Mouse (Mus musculus): ENCODE measurements around the gene Lgals12. TPM values are rescaled to one million over a fixed set of nuclear protein-coding genes. Genes with fewer than 3 reads are reported as not detected.

The Lgals12 gene
- polyA plus RNA-seq, 1 experiment from 2014 or later: 0.17 TPM

DNA sequence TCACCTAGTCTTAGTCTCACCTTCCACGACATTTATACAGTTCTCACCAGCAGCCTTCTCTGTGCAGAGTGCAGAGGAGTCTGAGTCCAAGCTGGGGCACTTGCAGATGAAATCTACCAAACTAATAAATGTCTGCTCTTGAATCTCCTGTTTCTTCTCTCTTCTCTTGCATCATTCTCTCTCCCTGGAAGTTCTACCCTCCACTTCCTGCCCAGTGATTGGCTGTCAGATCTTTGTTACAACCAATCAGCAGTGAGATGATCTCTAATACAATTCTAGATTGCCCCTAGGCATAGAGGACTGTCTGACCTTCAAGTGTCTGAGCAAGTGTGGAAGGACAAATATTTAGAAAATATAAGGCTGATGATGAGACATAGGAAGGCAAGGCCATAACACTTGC, 30.8 kb downstream of the Lgals12 start:
- Histone ChIP-seq H3K9ac (no peak overlapping the region), H3K27me3 (no peaks in the 10 kb centered on the region), H3K27ac (no peak overlapping the region), H3K9me3 (no peaks in the 10 kb centered on the region), H3K4me1 (replicated peaks) (no peaks in the 10 kb centered on the region), H3K4me2 (no peak overlapping the region), H3K4me3 (no peak overlapping the region), H3K36me3 (no peaks in the 10 kb centered on the region)
- 100% methylated on average over 1 of the region's 1 CpGs for WGBS
- no peak for ATAC-seq (ENCODE audit: low FRiP score)

DNA sequence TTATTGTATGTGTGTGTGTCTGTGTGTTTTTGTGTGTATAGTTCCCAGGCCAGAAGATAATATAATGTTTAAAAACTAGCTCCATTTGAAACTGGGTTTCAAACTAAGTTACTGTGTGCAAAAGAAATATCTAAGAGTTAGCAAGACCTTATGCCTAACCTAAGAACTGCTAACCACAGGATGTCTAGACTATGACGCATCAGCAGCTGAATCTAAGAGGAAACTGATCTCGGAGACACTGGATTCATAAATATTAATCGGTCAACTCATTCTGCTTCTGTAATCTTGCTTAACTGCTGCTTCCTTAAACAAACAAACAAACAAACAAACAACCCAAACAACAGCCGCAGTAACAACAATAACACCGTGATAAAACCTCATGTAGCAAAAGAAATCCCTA, 37.3 kb downstream of the Lgals12 start:
- WGBS: 86% methylated on average over 5 of the region's 5 CpGs
- Histone ChIP-seq H3K9me3 (no peaks in the 10 kb centered on the region), H3K27ac (no peak overlapping the region), H3K4me1 (replicated peaks) (0 out of 2 replicates have a peak, but pooled peaks cover 2% of the 10 kb centered on the region), H3K27me3 (no peaks in the 10 kb centered on the region), H3K4me2 (no peak overlapping the region), H3K9ac (no peak overlapping the region), H3K36me3 (no peaks in the 10 kb centered on the region), H3K4me3 (no peak overlapping the region)
- ATAC-seq (ENCODE audit: low FRiP score): no peak

DNA sequence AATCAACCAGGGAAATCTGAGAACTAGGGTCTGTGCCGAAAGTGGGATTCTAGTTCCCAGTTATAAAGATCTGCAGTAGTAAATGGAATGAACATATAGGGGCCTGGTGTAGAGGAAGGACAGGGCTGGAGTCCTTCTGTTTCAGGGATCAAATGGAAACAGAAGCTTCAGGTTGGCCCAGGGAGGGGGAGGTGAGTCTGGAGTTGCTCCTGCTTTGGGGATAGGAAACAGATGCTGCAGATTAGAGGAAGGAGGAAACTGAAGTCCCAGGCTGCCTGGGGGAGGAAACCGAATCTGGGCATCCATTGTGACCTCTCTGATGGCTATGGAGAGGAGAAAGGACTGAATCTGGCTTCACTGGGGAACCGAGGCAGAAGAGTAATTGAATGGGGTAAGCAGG, 38.6 kb downstream of the Lgals12 start:
- WGBS: 72% methylated on average over 3 of the region's 3 CpGs
- Histone ChIP-seq H3K9ac (no peak overlapping the region), H3K4me3 (no peak overlapping the region), H3K9me3 (no peaks in the 10 kb centered on the region), H3K27me3 (no peaks in the 10 kb centered on the region), H3K36me3 (no peaks in the 10 kb centered on the region), H3K27ac (no peak overlapping the region), H3K4me1 (replicated peaks) (0 out of 2 replicates have a peak, but pooled peaks cover 2% of the 10 kb centered on the region), H3K4me2 (no peak overlapping the region)
- no peak for ATAC-seq (ENCODE audit: low FRiP score)

DNA sequence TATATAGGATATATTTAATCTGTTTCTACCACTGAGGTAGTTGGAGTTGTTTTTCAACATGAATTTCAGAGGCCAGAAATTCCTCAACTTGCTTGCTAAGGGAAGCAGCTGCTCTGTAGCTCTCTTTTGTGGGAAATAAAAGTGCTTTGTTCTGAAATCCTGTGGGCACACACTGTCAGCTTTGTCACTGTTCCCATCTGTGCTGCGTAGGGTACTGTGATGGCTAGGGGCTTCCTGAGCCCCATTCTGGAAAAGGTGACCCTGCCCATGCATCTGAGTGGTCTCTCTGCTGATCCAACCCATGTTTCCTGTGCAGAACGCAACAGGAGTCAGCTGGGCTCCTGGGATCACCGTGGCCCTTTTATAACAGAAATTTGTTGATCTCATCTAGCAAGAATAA, 40.2 kb downstream of the Lgals12 start:
- H3K4me2 ChIP-seq: no peak overlapping the region
- no peak for ATAC-seq (ENCODE audit: low FRiP score)
- H3K27ac ChIP-seq: no peak overlapping the region
- no peak overlapping the region for H3K4me3 ChIP-seq
- no peak overlapping the region for H3K9ac ChIP-seq
- WGBS: 65% methylated on average over 3 of the region's 3 CpGs
- no peaks in the 10 kb centered on the region for H3K9me3 ChIP-seq
- 0 out of 2 replicates have a peak, but pooled peaks cover 2% of the 10 kb centered on the region for H3K4me1 ChIP-seq (replicated peaks)
- H3K27me3 ChIP-seq: no peaks in the 10 kb centered on the region
- H3K36me3 ChIP-seq: no peaks in the 10 kb centered on the region

DNA sequence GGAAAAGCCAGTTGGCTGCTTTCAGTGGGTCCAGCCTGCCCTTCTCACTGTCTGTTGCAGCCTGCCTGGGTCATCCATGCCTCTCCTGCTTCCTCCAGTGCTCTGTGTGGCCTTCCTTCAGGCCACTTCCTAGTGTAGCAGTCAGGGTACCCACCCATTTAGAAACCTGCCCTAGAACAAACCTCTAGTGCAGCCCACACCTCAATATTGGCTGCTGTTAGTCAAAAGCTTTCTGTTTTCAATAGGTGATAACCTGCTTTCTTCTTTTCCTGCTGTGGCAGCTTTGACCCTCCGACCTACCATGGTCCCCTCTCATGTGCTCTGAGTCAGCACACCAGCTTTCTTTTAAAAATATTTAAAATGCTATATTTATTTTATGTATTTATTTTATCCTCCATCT, 42.5 kb downstream of the Lgals12 start:
- H3K4me3 ChIP-seq: no peak overlapping the region
- 0 out of 2 replicates have a peak, but pooled peaks cover 2% of the 10 kb centered on the region for H3K4me1 ChIP-seq (replicated peaks)
- no peak overlapping the region for H3K4me2 ChIP-seq
- no peaks in the 10 kb centered on the region for H3K9me3 ChIP-seq
- H3K9ac ChIP-seq: no peak overlapping the region
- no peak overlapping the region for H3K27ac ChIP-seq
- H3K27me3 ChIP-seq: no peaks in the 10 kb centered on the region
- no peaks in the 10 kb centered on the region for H3K36me3 ChIP-seq
- ATAC-seq (ENCODE audit: low FRiP score): no peak
- WGBS: 81% methylated on average over 1 of the region's 1 CpGs

DNA sequence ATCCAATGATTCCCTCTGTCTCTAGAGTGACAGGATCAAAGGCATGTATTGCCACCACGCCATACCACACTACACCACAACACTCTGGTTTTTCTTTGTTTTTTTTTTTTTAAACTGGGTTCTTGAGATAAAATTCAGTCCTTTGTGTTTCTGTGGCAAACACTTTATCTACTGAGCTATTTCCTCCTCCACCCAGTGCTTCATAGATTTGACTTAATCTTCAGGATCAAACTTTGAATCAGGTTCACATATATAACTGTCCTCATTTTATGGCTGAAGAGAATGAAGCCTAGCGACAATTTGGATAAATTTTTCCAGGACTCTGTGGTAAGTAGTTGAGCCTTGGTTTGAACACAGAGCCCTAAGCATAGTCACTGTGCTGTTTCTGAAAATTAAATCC, 43.3 kb downstream of the Lgals12 start:
- H3K27me3 ChIP-seq: no peaks in the 10 kb centered on the region
- H3K9ac ChIP-seq: no peak overlapping the region
- H3K9me3 ChIP-seq: no peaks in the 10 kb centered on the region
- H3K27ac ChIP-seq: no peak overlapping the region
- WGBS: 91% methylated on average over 2 of the region's 2 CpGs
- H3K4me1 ChIP-seq (replicated peaks): 0 out of 2 replicates have a peak, but pooled peaks cover 2% of the 10 kb centered on the region
- no peak overlapping the region for H3K4me3 ChIP-seq
- H3K4me2 ChIP-seq: no peak overlapping the region
- no peaks in the 10 kb centered on the region for H3K36me3 ChIP-seq
- ATAC-seq (ENCODE audit: low FRiP score): no peak

DNA sequence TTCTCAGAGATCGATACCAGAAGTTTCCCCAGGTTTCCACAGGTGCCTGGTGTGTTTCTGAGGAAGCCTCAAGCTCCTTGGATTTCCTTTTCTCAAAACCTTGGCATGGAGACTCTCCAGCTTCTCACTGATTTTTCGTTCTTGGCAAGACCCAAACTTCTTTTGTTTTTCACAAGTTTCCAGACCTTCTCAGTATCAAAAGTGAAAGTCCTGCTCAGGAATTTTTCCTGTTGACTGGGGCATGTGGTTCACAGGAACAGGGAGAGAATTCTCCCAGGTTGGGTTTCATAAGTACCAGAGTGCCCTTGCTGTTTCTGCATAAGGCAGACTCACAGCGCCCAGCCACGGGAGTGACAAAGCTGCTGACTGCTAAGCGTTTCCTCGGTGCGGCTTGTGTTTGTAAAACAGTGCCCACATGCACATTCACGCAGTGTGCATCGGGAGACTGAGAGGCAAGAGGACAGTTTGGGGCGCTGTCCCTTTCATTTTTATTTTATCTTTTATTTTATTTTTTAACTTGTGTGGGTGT, 44.3 kb downstream of the Lgals12 start:
- no peak for ATAC-seq (ENCODE audit: low FRiP score)
- no peak overlapping the region for H3K9ac ChIP-seq
- no peak overlapping the region for H3K4me3 ChIP-seq

DNA sequence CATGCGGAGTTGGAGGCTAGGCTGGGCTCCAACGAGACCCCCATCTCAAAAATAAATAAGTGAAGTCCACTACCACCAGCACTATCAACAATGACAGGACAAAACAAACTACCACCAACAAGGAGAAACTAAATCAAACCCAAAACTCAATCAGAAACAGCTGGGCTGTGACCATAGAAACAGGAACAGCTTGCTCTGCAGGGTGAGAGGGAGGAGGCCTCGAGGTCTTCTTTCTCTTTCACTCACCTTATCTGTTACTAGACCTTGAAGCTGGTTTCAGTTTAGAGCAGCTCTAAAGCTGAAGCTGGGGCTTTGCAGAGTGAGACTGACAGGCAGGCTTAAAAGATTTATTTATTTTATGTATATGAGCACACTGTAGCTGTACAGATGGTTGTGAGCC, 45.5 kb downstream of the Lgals12 start:
- H3K27ac ChIP-seq: no peak overlapping the region
- ATAC-seq (ENCODE audit: low FRiP score): no peak
- no peaks in the 10 kb centered on the region for H3K36me3 ChIP-seq
- H3K27me3 ChIP-seq: peaks cover 20% of the 10 kb centered on the region
- H3K4me2 ChIP-seq: no peak overlapping the region
- 82% methylated on average over 3 of the region's 3 CpGs for WGBS
- H3K9ac ChIP-seq: no peak overlapping the region
- peaks cover 11% of the 10 kb centered on the region for H3K4me1 ChIP-seq (replicated peaks)
- H3K9me3 ChIP-seq: no peaks in the 10 kb centered on the region
- no peak overlapping the region for H3K4me3 ChIP-seq

More for the DNA sequence above, 44.3 kb downstream of the Lgals12 start:
- no peaks in the 10 kb centered on the region for H3K36me3 ChIP-seq
- H3K27me3 ChIP-seq: peaks cover 9% of the 10 kb centered on the region
- no peak overlapping the region for H3K4me2 ChIP-seq
- WGBS: 82% methylated on average over 10 of the region's 10 CpGs
- H3K27ac ChIP-seq: no peak overlapping the region
- peaks cover 7% of the 10 kb centered on the region for H3K4me1 ChIP-seq (replicated peaks)
- no peaks in the 10 kb centered on the region for H3K9me3 ChIP-seq

DNA sequence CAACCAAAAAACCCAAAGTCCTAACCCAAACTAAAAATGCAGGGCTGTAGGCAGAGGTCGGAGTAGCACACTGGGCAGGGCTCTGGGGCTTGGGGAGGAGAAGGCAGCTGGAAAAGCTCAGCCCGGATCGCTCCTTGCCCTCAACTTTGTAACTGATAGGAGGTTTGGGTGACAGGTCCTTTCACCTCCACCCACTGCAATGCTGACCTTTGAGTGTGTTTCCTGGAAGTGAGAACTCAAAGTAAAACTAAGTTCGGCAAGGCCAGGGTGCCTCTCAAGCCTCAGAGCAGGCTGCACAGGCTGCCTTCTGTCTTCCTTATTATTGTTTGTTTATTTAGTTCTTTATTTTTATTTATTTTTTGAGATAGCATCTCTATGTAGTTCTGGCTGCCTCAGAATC, 47.0 kb downstream of the Lgals12 start:
- H3K9me3 ChIP-seq: no peaks in the 10 kb centered on the region
- peaks cover 22% of the 10 kb centered on the region for H3K27me3 ChIP-seq
- no peak overlapping the region for H3K9ac ChIP-seq
- no peak overlapping the region for H3K4me3 ChIP-seq
- H3K4me2 ChIP-seq: no peak overlapping the region
- no peaks in the 10 kb centered on the region for H3K36me3 ChIP-seq
- ATAC-seq (ENCODE audit: low FRiP score): no peak
- no peak overlapping the region for H3K27ac ChIP-seq
- 70% methylated on average over 4 of the region's 4 CpGs for WGBS
- H3K4me1 ChIP-seq (replicated peaks): peaks cover 11% of the 10 kb centered on the region

DNA sequence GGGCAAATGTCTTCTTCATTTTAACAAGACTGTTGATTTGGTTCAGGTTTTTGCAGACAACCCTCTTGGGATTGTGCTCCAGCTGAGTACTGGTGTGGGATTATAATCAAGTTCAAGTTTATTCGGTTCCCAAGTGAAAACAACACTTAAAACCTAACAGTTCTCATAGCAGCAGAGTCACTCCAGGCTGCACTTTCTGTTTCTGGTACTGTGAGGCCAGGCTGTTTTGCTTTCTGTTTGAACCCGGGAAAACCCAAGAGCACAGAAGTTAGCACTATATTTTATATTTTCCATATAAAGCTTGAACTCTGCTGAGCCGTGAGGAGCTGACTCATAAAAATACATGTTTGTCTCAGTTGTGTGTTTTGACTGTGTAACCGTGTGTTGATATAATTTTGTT, 48.3 kb downstream of the Lgals12 start:
- H3K9me3 ChIP-seq: no peaks in the 10 kb centered on the region
- H3K9ac ChIP-seq: no peak overlapping the region
- H3K36me3 ChIP-seq: no peaks in the 10 kb centered on the region
- H3K4me3 ChIP-seq: no peak overlapping the region
- no peak overlapping the region for H3K4me2 ChIP-seq
- peaks cover 11% of the 10 kb centered on the region for H3K4me1 ChIP-seq (replicated peaks)
- ATAC-seq (ENCODE audit: low FRiP score): no peak
- H3K27me3 ChIP-seq: peaks cover 22% of the 10 kb centered on the region
- H3K27ac ChIP-seq: no peak overlapping the region
- WGBS: 86% methylated on average over 4 of the region's 4 CpGs

DNA sequence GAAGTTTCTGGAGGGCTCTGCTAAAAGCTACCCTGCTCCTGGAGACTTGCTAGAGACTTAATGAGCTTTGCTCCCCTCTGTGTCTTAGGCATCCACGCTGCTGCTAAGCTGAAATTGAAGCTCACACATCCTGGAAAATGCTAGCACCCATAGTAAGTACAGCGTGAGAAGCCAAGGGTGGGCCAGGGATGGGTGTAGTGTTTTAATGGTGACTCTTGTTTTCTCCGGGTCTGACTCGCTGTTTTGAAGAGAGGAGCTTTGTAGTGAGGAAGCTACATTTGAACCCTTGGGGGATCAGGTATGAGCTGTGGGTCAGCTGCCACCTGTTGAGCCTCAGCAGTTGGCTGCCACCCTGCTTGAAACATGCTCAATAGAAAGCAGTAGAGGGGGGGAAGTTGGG, 49.1 kb downstream of the Lgals12 start:
- Histone ChIP-seq H3K27me3 (peaks cover 22% of the 10 kb centered on the region), H3K9me3 (no peaks in the 10 kb centered on the region), H3K27ac (no peak overlapping the region), H3K9ac (peak overlapping the region; percentile 59; the same call in 1 of the 2 replicates), H3K4me2 (peak overlapping the region; percentile 61), H3K4me1 (replicated peaks) (peaks cover 11% of the 10 kb centered on the region), H3K36me3 (no peaks in the 10 kb centered on the region), H3K4me3 (peak overlapping the region; percentile 41)
- no peak for ATAC-seq (ENCODE audit: low FRiP score)
- 14% methylated on average over 4 of the region's 4 CpGs for WGBS

DNA sequence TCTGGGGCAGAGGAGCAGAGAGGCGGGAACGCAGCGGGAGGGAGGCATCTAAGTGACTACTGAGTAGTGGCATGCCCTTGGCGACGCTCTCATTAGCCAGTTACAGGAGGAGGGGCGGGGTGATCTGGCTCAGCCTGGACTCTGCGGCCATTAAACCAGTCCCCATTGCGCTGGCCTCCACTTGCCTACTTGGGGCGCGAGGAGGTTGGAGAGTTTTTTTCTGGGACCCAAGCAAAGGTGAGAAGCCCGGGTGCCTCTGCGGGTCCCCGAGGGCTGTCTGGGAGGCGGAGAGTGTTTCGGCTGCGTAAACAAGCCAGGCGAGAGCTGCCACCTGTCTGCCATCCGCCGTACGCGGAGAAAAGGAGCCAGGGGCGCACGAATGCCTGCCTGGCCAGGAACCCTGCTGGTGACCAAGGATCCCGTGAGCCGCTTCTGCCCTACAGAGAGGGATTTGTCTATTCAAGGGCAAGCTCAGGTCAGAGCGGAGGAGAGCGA, 49.6 kb downstream of the Lgals12 start, which contains the start of gene Pla2g16:
Gene Pla2g16 (plus strand): TSS at position 132 of the 495 bp plus-strand sequence.
- H3K9ac ChIP-seq: peak within 1 kb of the TSS; percentile 59
- H3K27ac ChIP-seq: no peak within 1 kb of the TSS
- no peaks in the 10 kb centered on the region for H3K9me3 ChIP-seq
- H3K27me3 ChIP-seq: peaks cover 22% of the 10 kb centered on the region
- no peaks in the 10 kb centered on the region for H3K36me3 ChIP-seq
- WGBS: under 1% methylated on average over 27 of the region's 27 CpGs
- ATAC-seq (ENCODE audit: low FRiP score): peak; percentile 52; the same call in 1 of the 2 replicates
- peak within 1 kb of the TSS; percentile 41 for H3K4me3 ChIP-seq
- H3K4me2 ChIP-seq: peak within 1 kb of the TSS; percentile 61
- H3K4me1 ChIP-seq (replicated peaks): peaks cover 11% of the 10 kb centered on the region

DNA sequence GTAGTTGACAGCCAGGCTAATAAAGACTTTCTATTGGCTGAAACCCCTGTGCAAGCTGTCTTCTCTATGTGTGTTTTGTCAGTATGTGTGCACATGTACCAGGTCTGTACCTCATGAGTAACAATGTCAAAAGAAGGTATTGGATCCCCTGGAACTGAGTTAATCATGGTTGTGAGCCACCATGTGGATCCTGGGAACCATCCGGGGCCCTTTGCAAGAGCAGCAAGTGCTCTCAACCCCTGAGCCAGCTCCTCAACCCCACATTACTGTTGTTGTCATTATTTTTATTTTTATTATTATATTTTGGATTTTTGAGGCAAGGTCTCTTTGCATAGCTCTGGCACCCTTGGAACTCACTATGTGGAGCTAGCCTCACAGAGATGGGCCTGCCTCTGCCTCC, 50.4 kb downstream of the Lgals12 start:
- Histone ChIP-seq H3K4me3 (no peak overlapping the region), H3K9me3 (no peaks in the 10 kb centered on the region), H3K4me2 (no peak overlapping the region), H3K27me3 (peaks cover 22% of the 10 kb centered on the region), H3K27ac (no peak overlapping the region), H3K36me3 (no peaks in the 10 kb centered on the region), H3K9ac (no peak overlapping the region), H3K4me1 (replicated peaks) (peaks cover 11% of the 10 kb centered on the region)
- 100% methylated on average over 1 of the region's 1 CpGs for WGBS
- no peak for ATAC-seq (ENCODE audit: low FRiP score)
